Mouse (Mus musculus) midbrain, embryonic 11.5 days (tissue): ENCODE data around the gene Ugt1a6b. TPM values are rescaled to one million over a fixed set of nuclear protein-coding genes. Genes with fewer than 3 reads are reported as not detected.
A peak's percentile ranks its signal among the peaks of the same experiment; 100 is the strongest.
"Not testable (repeated sequence)": the region's sequence is repeated elsewhere in the genome, so short reads cannot be mapped to it uniquely, and the experiment has no call there.

Source experiments
- ATAC-seq: fragments of 200-750 bp; cut with Nextera tagmentation; 2 replicates; pipeline ENCODE4 v1.8.0; 2017; ENCODE audit warnings: moderate TSS enrichment, moderate library complexity; ENCODE audit not compliant: low FRiP score
- DNase-seq: peaks from one replicate; pipeline ENCODE4 v3.0.0; 2015; ENCODE audit warnings: low spot score; ENCODE audit errors: missing footprints
- H3K27ac ChIP-seq: fragments of 300-500 bp; sonication (generic); 2 replicates; pipeline ENCODE4 v1.5.1; 2014; ENCODE audit warnings: low read depth, low read length
- H3K27me3 ChIP-seq: fragments of 300-500 bp; sonication (generic); 2 replicates; pipeline ENCODE4 v1.6.1; 2014; ENCODE audit warnings: mild to moderate bottlenecking, low read length, moderate library complexity, mixed read lengths; ENCODE audit not compliant: control insufficient read depth, insufficient read depth
- H3K36me3 ChIP-seq: fragments of 300-500 bp; sonication (generic); 2 replicates; pipeline ENCODE4 v1.6.1; 2014; ENCODE audit warnings: mild to moderate bottlenecking, low read length, moderate library complexity, mixed read lengths; ENCODE audit not compliant: control insufficient read depth, insufficient read depth
- H3K4me1 ChIP-seq: fragments of 300-500 bp; sonication (generic); 2 replicates; pipeline ENCODE4 v1.6.1; 2014; ENCODE audit warnings: low read length; ENCODE audit not compliant: control insufficient read depth, insufficient read depth
- H3K4me2 ChIP-seq: fragments of 300-500 bp; sonication (generic); 2 replicates; pipeline ENCODE4 v1.6.1; 2014; ENCODE audit warnings: mild to moderate bottlenecking, moderate library complexity
- H3K4me3 ChIP-seq: fragments of 300-500 bp; sonication (generic); 2 replicates; pipeline ENCODE4 v1.5.1; 2014; ENCODE audit warnings: low read depth, low read length
- H3K9ac ChIP-seq: fragments of 300-500 bp; sonication (generic); 2 replicates; pipeline ENCODE4 v1.6.1; 2014; ENCODE audit warnings: low read length
- H3K9me3 ChIP-seq: fragments of 300-500 bp; sonication (generic); 2 replicates; pipeline ENCODE4 v1.6.1; 2016; ENCODE audit warnings: low read length; ENCODE audit not compliant: control insufficient read depth
- WGBS: fragments of 180-500 bp; shearing (Covaris S2); extraction: QIAGEN DNeasy Blood & Tissue Kit; methylation state at CpG from one replicate; pipeline ENCODE4 v1.1.7; 2014; 5-methylcytosine and 5-hydroxymethylcytosine counted together
- polyA plus RNA-seq: library from polyadenylated mRNA; unstranded; fragments of >200 nt; fragmentation: Nextera tagmentation; extraction: Ambion mirVana; gene quantifications from 2 replicates; pipeline ENCODE4 v1.2.1, GENCODE M21; 2014

The Ugt1a6b gene
- polyA plus RNA-seq, 1 experiment from 2014 or later = not detected

DNA sequence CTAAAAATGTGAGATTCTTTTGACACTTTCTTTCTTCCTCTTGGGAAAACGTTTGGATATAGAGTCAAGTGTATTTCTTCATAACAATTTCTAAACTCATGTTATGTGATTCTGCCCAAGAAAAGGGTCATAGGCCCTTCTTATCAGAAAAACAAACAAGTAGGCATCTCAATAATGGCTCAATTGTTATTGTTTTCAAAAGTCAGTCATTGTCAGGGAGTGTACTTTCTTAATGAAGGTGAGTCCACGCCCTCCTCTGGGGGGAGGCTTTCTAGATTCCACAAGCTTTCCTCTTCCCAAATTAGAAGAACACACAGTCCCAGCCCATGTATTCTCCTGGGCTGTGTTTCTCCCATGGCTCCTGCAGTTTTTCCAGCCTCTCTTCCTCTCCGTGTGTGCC is 15.5 kb upstream of the Ugt1a6b start, which contains the start of gene Ugt1a8:
Gene Ugt1a8, plus strand, starts transcription at position 301 of the 400 bp plus-strand sequence.
- WGBS = 81% methylated on average over 3 of the region's 3 CpGs
- no peaks in the 10 kb centered on the region for H3K9me3 ChIP-seq
- no peak within 1 kb of the TSS for H3K27ac ChIP-seq
- no peaks in the 10 kb centered on the region for H3K4me1 ChIP-seq
- no peak within 1 kb of the TSS for H3K9ac ChIP-seq
- no peaks in the 10 kb centered on the region for H3K36me3 ChIP-seq
- no peak within 1 kb of the TSS for H3K4me3 ChIP-seq
- DNase-seq (no peak), ATAC-seq (no peak)
- no peak within 1 kb of the TSS for H3K4me2 ChIP-seq
- H3K27me3 ChIP-seq = no peaks in the 10 kb centered on the region

GRCm38 (mm10) chr1:88092341-88092740 is 10.7 kb upstream of the Ugt1a6b start:
- H3K9me3 ChIP-seq = no peaks in the 10 kb centered on the region
- H3K4me3 ChIP-seq = no peak overlapping the region
- no peak overlapping the region for H3K27ac ChIP-seq
- no peaks in the 10 kb centered on the region for H3K4me1 ChIP-seq
- ATAC-seq = no peak
- H3K27me3 ChIP-seq = no peaks in the 10 kb centered on the region
- no peak overlapping the region for H3K9ac ChIP-seq
- H3K4me2 ChIP-seq = no peak overlapping the region
- H3K36me3 ChIP-seq = no peaks in the 10 kb centered on the region
- no peak for DNase-seq

DNA sequence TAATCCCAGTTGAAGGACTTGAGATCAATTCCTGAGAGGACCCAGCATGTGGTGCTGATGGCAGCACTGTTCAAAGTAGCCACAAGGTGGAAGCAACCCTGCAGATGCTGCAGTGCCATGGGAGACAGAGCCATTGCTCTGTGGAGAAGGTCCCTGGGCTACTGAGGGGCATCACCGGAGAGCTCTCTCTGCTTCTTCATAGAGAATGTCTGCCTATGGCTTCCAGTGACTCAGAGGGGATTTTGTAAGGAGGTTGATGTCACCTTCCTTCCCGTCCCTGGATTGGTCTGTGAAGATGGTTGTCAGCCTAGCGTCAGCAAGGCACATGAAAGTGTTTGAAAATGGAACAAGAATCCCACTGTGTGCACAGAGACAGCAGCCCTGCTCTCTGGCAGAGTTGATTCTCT is 8.8 kb upstream of the Ugt1a6b start:
- H3K27me3 ChIP-seq, H3K9ac ChIP-seq, ATAC-seq, H3K4me1 ChIP-seq, DNase-seq, H3K9me3 ChIP-seq, H3K36me3 ChIP-seq, H3K4me2 ChIP-seq, H3K4me3 ChIP-seq, H3K27ac ChIP-seq: not testable (repeated sequence)
- 71% methylated on average over 3 of the region's 3 CpGs for WGBS

- Histone ChIP-seq H3K4me3 (no peak within 1 kb of the TSS), H3K4me1 (no peaks in the 10 kb centered on the region), H3K4me2 (no peak within 1 kb of the TSS), H3K9ac (no peak within 1 kb of the TSS), H3K9me3 (no peaks in the 10 kb centered on the region), H3K27me3 (no peaks in the 10 kb centered on the region), H3K27ac (no peak within 1 kb of the TSS), H3K36me3 (no peaks in the 10 kb centered on the region)
- ATAC-seq (no peak), DNase-seq (peak; percentile 80)
- WGBS = 79% methylated on average over 10 of the region's 10 CpGs
Measured at GRCm38 (mm10) chr1:88094941-88095492, 8.0 kb upstream of the Ugt1a6b start, which contains the start of gene Ugt1a7c. Gene Ugt1a7c (plus strand): TSS chr1:88095062.

DNA sequence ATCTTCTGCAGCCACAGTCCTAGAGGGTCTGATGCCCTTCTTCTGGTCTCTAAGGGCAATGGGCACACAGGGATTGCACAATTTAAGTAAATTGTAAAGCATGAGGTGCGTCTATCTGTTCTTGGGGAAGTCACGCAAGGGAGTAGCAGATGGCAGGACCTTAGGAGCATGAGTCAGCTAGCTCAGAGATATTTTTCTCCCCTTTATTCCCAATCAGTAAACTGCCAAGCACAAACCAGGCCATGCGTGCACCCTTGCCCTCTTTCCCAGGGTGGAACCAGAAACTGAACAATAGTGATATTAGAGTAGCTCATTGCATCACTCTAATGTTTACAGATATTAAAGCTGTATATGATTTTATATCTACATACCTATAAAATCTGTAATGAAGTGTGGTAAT is 4.5 kb upstream of the Ugt1a6b start:
- 87% methylated on average over 3 of the region's 3 CpGs for WGBS
- not testable (repeated sequence) for H3K27ac ChIP-seq, H3K4me2 ChIP-seq, H3K27me3 ChIP-seq, DNase-seq, H3K4me3 ChIP-seq, ATAC-seq, H3K4me1 ChIP-seq, H3K9ac ChIP-seq, H3K9me3 ChIP-seq, H3K36me3 ChIP-seq

DNA sequence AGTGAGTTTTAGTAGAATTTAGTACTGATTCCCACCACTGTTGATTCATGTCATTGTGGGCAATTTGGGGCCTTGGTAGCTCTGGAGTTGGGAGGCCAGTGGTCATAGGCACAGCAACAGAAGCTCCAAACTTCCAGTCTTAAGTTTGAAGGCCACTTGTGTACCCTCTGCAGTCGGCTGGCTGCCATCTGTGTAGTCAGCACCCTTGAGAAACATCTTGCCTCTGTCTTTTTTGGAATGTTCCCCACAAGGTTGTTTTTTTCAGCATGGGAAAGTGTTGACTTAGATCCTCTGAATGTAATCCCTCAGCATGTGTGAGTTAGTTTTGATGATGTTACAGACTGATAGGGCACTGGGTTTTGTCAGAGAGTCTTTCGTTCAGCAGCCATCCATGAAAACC is 3.4 kb upstream of the Ugt1a6b start:
- not testable (repeated sequence) for H3K4me3 ChIP-seq, H3K4me2 ChIP-seq, H3K4me1 ChIP-seq, H3K9me3 ChIP-seq, H3K27ac ChIP-seq, H3K27me3 ChIP-seq, H3K36me3 ChIP-seq, DNase-seq, ATAC-seq, H3K9ac ChIP-seq
- WGBS = 90% methylated on average over 2 of the region's 2 CpGs

GRCm38 (mm10) chr1:88103697-88104468 is 831 bp downstream of the Ugt1a6b start:
- not testable (repeated sequence) for H3K27ac ChIP-seq, H3K9me3 ChIP-seq, H3K36me3 ChIP-seq, ATAC-seq, DNase-seq, H3K4me2 ChIP-seq, H3K4me1 ChIP-seq, H3K4me3 ChIP-seq, H3K27me3 ChIP-seq, H3K9ac ChIP-seq
- 88% methylated on average over 4 of the region's 5 CpGs for WGBS

GRCm38 (mm10) chr1:88104667-88105430 is 1.8 kb downstream of the Ugt1a6b start:
- DNase-seq (no peak), ATAC-seq (no peak)
- no peaks in the 10 kb centered on the region for H3K9me3 ChIP-seq
- no peak overlapping the region for H3K4me3 ChIP-seq
- no peaks in the 10 kb centered on the region for H3K27me3 ChIP-seq
- no peak overlapping the region for H3K4me2 ChIP-seq
- 91% methylated on average over 1 of the region's 1 CpGs for WGBS
- H3K36me3 ChIP-seq = no peaks in the 10 kb centered on the region
- no peaks in the 10 kb centered on the region for H3K4me1 ChIP-seq
- H3K27ac ChIP-seq = no peak overlapping the region
- no peak overlapping the region for H3K9ac ChIP-seq

- 66% methylated on average over 2 of the region's 2 CpGs for WGBS
- no peak overlapping the region for H3K9ac ChIP-seq
- H3K4me3 ChIP-seq = no peak overlapping the region
- DNase-seq = no peak
- no peaks in the 10 kb centered on the region for H3K4me1 ChIP-seq
- no peaks in the 10 kb centered on the region for H3K27me3 ChIP-seq
- H3K9me3 ChIP-seq = no peaks in the 10 kb centered on the region
- H3K36me3 ChIP-seq = no peaks in the 10 kb centered on the region
- no peak overlapping the region for H3K4me2 ChIP-seq
- H3K27ac ChIP-seq = no peak overlapping the region
- ATAC-seq = no peak
Measured at GRCm38 (mm10) chr1:88105656-88106055, 2.6 kb downstream of the Ugt1a6b start.
